Mouse (Mus musculus) spleen, postnatal 4 days (tissue): Measurements from ENCODE around the gene Gpr15.

Source experiments
- DNase-seq, 2 experiments: peaks; one replicate each; pipeline ENCODE4 v3.0.0; 2022; ENCODE audit warnings: low spot score in 2 of 2

Gpr15 gene

DNA sequence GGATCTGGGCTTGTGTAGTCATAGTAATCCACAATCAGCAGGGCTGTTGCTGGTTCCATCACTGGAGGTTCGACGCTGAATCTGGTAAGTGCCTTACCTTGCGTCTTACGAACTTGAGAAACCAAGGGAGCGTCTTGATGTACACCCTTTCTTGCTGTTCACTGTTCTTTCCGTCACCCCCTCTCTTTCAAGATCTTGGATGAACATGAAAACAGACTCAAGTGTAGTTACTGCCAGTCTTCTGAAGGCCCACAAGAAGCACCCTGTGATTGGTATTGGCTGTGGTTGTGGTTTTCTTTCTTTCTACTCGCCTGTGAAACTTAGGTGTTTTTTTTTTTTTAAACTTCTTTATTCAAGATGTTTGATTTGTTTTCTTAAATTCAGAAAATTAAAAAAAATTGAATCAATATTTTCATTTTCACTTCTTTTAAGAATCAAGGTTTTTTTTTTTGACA is at the start of gene Gpr15:
Gpr15 (minus strand) TSS at position 405 of the 455 bp plus-strand sequence.
- no peak for DNase-seq

DNA sequence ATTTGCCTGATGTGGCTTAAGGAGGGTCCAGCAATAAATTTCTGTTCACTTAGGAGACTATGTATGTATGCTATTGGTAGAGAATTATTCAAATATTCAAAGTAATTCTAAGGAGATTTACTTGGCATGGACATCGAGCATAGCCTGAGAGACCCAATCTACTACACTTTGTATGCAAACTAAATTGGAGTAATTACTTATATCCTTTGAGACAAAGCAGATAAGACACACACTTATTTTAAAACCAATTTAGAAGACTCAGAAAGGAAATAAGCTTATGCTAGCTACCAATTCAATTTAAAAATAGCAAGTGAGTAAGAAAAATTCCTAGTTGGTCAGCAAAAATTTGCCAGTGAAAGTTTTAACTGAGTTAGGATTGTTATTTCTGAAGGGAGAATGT is 44.2 kb upstream of the Gpr15 start, which contains the start of gene Olfr172:
Olfr172 (minus strand) TSS at position 101 of the 400 bp plus-strand sequence.
- DNase-seq = no peak

DNA sequence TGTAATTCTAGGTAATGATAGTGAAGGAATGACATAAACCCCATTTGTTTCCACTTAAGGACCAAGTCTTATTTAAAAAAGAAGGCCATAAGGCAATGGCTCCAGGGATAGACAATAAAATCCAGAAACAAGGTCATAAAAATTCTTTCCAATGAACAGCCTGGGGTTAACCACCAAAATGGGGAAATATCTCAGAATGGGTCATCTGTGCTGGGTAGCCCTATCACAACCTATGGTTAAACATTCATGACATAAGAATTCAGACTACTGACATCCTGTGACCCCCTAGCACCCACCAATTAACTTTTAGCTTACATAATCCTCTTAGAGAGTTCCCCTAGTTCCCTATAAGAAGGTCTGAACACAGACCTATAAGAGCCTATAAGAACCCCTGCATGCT is 37.3 kb upstream of the Gpr15 start:
- no peak for DNase-seq

DNA sequence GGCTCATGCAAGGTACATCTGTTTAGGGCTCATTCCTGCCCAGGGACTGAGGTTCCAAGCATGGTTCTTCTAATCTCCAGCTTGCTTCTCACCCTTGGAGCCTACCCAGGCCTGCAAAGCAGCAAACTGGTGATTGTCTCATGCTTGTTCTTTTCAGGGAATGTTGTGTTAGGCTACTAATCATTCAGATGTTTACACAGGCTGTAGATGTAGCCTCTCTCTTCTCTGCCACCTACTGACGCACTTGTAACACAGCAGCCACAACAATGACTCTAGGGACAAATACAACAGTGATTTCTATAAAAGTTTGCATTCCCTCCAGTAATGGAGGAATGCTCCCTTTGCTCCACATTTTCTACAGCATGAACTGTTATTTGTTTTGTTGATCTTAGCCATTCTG is 32.4 kb upstream of the Gpr15 start:
- DNase-seq = no peak

- DNase-seq = no peak
These were observed 27.8 kb upstream of the Gpr15 start for GRCm38 (mm10) chr16:58746715-58747114.

GRCm38 (mm10) chr16:58740751-58741150 is 21.9 kb upstream of the Gpr15 start:
- no peak for DNase-seq

GRCm38 (mm10) chr16:58738800-58739199 is 19.9 kb upstream of the Gpr15 start:
- DNase-seq = no peak

DNA sequence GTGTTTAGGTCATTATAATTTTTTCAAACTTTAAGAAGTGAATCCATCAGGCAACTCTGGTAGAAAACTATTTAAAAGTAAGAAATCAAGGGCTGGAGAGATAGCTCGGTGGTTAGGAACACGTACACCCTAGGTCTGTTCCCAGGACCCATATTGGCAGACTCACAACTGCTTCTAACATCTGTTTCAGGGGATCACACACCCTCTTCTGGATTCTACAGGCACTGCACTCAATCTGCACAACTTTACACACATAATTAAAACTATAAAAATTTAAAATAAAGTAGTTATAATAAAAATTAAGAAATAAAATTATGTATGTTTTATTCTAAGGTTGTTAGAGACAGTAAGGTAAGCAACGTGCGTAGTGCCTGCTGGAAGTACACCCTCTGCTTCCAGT is 19.3 kb upstream of the Gpr15 start:
- no peak for DNase-seq

DNA sequence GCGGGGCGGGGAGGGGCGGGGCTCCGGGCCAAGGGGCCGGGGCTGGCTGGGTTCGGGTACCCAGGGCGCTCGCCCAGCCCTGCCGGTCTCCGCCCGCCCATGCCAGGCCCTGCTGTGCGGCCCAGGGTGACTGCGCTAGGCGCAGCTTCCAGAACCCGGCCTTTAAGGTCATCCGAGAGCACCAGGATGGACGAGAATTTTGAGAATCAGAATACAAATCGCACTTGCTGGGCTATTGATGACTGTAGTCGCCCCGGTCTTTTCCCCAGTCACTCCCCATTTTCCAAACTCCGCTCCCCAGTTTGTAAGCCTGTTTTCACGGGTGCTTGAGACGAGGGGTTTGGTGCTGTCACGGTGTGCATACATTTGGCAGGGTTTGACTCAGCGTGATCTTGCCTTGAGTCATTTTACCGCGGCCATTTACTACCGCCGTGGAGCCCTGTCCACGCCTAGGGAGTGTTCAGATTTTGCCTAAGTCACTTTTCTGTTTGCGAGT is 9.4 kb upstream of the Gpr15 start:
- DNase-seq = no peak

GRCm38 (mm10) chr16:58727477-58728131 is 8.7 kb upstream of the Gpr15 start, which contains the start of gene Cldnd1:
Gene Cldnd1, plus strand, starts transcription at chr16:58727910.
- peak; percentile 90 to 94 for DNase-seq

GRCm38 (mm10) chr16:58726680-58727476 is 8.0 kb upstream of the Gpr15 start:
- no peak for DNase-seq

GRCm38 (mm10) chr16:58722292-58722691 is 3.4 kb upstream of the Gpr15 start:
- DNase-seq = no peak

DNA sequence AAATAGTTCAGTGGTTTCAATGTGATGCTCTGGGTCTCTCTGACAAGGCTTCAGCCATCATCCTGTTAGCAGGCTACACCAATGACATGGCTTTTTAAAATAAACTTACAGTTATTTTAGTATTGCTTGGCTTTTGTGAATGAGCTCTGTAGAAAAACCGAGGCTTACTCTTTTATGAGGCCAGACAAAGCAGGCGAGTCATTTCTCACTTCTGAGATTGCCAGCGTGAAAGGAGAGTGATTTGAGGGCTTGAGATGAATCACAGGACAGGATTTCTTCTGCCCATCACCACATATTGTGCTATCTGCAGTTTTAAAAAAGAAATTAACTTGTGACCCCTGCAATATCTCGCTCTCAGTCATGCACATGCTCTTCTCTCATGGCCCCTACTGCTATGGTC is 3.9 kb downstream of the Gpr15 start:
- no peak for DNase-seq

DNA sequence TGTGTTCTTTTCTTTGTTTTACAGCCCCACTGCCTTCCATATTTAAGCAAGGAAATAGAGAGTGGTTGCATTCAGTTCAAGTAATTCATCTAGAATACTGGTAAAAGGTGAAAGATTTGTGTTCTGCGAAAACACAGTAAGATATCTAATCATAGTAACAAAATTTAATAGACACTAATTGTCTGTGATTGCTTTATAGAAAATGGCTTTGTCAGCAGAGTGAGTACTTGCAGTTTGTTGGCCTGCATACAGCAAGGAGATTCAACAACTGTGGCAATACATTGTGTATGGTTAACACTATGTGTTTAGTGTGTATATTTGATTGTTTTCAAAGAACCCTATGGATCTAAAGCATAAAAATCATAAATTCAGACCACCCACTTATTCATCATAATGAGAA is 5.7 kb downstream of the Gpr15 start:
- DNase-seq = no peak

DNA sequence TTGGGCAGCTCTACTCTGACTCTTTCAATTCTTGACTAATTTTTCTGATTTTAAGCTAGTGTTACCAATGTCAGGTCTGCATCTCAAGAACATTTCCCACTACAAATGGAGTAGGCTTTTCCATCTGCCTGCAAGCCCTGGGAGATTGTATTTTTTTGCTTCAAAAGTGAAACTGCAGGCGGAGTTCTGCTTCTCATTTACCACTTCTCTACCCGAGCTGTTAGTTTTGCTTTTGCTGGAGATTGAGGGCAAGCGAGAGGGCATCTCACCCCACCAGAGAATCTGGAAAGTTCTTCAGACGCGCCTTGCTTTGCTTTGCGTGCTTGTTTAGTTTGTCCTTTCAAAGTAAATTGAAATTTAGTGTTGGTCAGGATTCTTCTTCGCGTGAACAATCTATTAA is 6.6 kb downstream of the Gpr15 start:
- no peak for DNase-seq

DNA sequence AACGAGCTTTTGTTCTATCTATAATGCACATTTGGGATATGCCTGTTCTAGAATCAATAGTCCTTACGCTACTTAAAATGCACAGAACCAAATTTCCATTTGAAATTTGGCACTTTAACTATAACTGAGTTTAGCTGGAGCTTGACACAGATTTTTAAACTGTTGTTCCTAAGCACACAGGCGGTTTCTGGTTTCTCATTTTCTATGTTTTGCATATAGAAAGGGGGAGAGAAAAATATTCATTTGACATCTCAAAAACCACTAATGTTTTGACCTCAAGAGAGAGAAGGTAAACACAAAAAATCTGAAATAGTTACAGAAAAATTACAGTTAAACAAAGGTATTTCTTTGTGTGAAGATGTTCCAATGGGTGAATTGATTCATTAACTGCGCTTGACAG is 9.3 kb downstream of the Gpr15 start:
- DNase-seq = no peak

GRCm38 (mm10) chr16:58708601-58709475 is 10.0 kb downstream of the Gpr15 start:
- DNase-seq = no peak

GRCm38 (mm10) chr16:58707276-58707905 is 11.5 kb downstream of the Gpr15 start:
- no peak for DNase-seq

GRCm38 (mm10) chr16:58704999-58705398 is 13.9 kb downstream of the Gpr15 start:
- DNase-seq = no peak

DNA sequence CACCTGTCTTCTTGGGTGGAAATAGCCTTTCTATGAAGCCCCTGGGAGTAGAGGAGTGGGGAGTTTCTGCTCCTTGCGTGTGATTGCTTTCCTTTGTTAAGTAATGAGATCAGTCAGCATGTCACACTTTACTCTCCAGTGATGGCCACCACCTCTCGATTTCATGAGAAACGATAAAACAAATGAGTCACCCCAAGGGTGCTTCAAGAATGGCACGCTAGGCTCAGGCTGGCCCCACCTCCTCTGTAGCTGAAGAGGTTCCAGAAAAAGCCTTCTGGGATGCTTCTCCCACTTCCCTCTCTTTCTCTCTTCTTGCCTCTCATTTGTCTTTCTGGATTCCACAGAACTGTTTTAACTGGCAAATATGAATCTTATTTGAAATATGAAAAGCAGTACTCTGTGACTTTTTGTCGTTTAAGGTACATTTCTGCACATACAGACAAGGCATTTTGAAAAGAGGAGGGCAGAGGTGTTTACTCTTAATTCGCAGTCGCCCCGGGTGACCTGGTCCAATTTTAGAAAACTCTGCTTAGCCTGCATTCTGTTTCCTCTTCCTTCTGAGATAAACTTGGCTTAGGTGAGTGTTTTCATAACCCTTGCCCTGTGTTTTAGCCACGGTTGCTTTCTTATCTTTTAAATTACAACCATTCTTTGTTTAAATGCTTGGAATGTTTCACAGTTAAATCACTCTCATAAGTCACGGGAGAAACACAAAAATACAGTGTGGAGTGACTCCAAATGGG is 15.3 kb downstream of the Gpr15 start:
- DNase-seq = no peak
